Mouse (Mus musculus): ENCODE results near the gene Vmn1r53.

- TF ChIP-seq CTCF (IDR thresholded peaks at IDR 0.05), result no peak
- no peak for TF ChIP-seq POLR2A (IDR thresholded peaks at IDR 0.05; ENCODE audit: insufficient read depth, low read depth, low read length)
- TF ChIP-seq EP300 (IDR thresholded peaks at IDR 0.05; ENCODE audit: insufficient read depth, low read depth, low read length), result no peak
Measured at GRCm38 (mm10) chr6:90174508-90174907, 49.7 kb downstream of the Vmn1r53 start, which contains the start of gene Vmn1r52.
